Mouse (Mus musculus): ENCODE measurements around the gene Ndrg2. TPM values are rescaled to one million over a fixed set of nuclear protein-coding genes. Genes with fewer than 3 reads are reported as not detected.
"Not testable (repeated sequence)": the region's sequence is repeated elsewhere in the genome, so short reads cannot be mapped to it uniquely, and the experiment has no call there.

Ndrg2 gene
- polyA plus RNA-seq, 1 experiment from 2014 or later, result 429 TPM

DNA sequence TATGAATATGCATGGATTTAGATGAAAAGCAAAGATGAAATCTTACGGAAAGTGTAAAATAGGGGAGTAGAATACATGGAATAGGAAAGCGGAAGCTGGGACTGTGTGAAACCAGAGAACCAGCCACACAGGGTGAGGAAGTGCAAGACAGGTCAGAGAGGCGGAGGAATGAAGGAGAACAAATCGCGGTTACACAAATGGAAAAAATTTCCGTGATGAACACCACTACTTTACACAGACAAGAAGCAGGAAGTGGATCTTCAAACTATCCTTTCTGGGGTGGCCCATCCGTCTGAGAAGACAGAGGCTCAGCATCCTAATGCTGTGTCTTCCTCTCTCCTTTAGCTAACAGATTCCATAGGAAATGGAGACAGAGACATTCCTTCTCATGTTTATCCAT lies 58.7 kb downstream of the Ndrg2 start:
- not testable (repeated sequence) for H3K4me2 ChIP-seq (ENCODE audit: low read length); H3K9ac ChIP-seq (ENCODE audit: low read depth, low read length); H3K4me1 ChIP-seq (ENCODE audit: control insufficient read depth, insufficient read depth, low read depth, low read length); H3K27me3 ChIP-seq (replicated peaks; ENCODE audit: control insufficient read depth, insufficient read depth, low read length); H3K36me3 ChIP-seq (ENCODE audit: control insufficient read depth, insufficient read depth, low read length); ATAC-seq; H3K27ac ChIP-seq (ENCODE audit: low read depth, low read length); H3K4me3 ChIP-seq (ENCODE audit: low read length); H3K9me3 ChIP-seq (ENCODE audit: control insufficient read depth, low read length)
- WGBS, result 87% methylated on average over 7 of the region's 7 CpGs

Other genes starting within 250 kb of the Ndrg2 start
- gene Gm17079, start 218.7 kb downstream of the Ndrg2 start, polyA plus RNA-seq (2015; fragmentation: Nextera tagmentation; extraction: Ambion mirVana), result not detected in 2 replicates
- not detected in 2 replicates for gene Gm5800, start 197.0 kb downstream of the Ndrg2 start, polyA plus RNA-seq (2015; fragmentation: Nextera tagmentation; extraction: Ambion mirVana)
- not detected in 2 replicates for gene Ang4, start 140.6 kb downstream of the Ndrg2 start, polyA plus RNA-seq (2015; fragmentation: Nextera tagmentation; extraction: Ambion mirVana)
- not detected in 2 replicates for gene AY358078, start 114.1 kb downstream of the Ndrg2 start, polyA plus RNA-seq (2015; fragmentation: Nextera tagmentation; extraction: Ambion mirVana)
- gene Ear6, start 60.5 kb downstream of the Ndrg2 start, polyA plus RNA-seq (2015; fragmentation: Nextera tagmentation; extraction: Ambion mirVana), result not detected in 2 replicates
- 80.4 and 88.1 TPM in 2 replicates for gene Mettl17, start 29.3 kb downstream of the Ndrg2 start, polyA plus RNA-seq (2015; fragmentation: Nextera tagmentation; extraction: Ambion mirVana)
- 1.5 and 1.9 TPM in 2 replicates for gene Slc39a2, start 21.3 kb downstream of the Ndrg2 start, polyA plus RNA-seq (2015; fragmentation: Nextera tagmentation; extraction: Ambion mirVana)
- not detected in 2 replicates for gene Tppp2, start 4.3 kb upstream of the Ndrg2 start, polyA plus RNA-seq (2015; fragmentation: Nextera tagmentation; extraction: Ambion mirVana)
- gene Rnase13, start 8.6 kb upstream of the Ndrg2 start, polyA plus RNA-seq (2015; fragmentation: Nextera tagmentation; extraction: Ambion mirVana), result not detected in 2 replicates
- 63.4 and 74.4 TPM in 2 replicates for gene Arhgef40, start 70.6 kb upstream of the Ndrg2 start, polyA plus RNA-seq (2015; fragmentation: Nextera tagmentation; extraction: Ambion mirVana)
- gene Tmem253, start 101.5 kb upstream of the Ndrg2 start, polyA plus RNA-seq (2015; fragmentation: Nextera tagmentation; extraction: Ambion mirVana), result 0.39 and 0.51 TPM in 2 replicates
- 23.7 and 28.0 TPM in 2 replicates for gene Zfp219, start 106.6 kb upstream of the Ndrg2 start, polyA plus RNA-seq (2015; fragmentation: Nextera tagmentation; extraction: Ambion mirVana)
- gene Olfr221, start 128.3 kb upstream of the Ndrg2 start, polyA plus RNA-seq (2015; fragmentation: Nextera tagmentation; extraction: Ambion mirVana), result not detected in 2 replicates
- 414 and 445 TPM in 2 replicates for gene Hnrnpc, start 189.9 kb upstream of the Ndrg2 start, polyA plus RNA-seq (2015; fragmentation: Nextera tagmentation; extraction: Ambion mirVana)
- gene Rpgrip1, start 196.5 kb upstream of the Ndrg2 start, polyA plus RNA-seq (2015; fragmentation: Nextera tagmentation; extraction: Ambion mirVana), result 36.2 and 45.4 TPM in 2 replicates